Mouse (Mus musculus) lung, postnatal 0 days (tissue): Measurements from ENCODE around the gene Hhat.

ENCODE experiments used
- CTCF ChIP-seq: IDR thresholded peaks from 2 replicates; pipeline ENCODE4 v1.5.1; 2016; ENCODE audit warnings: antibody characterized with exemption, mild to moderate bottlenecking
- EP300 ChIP-seq: IDR thresholded peaks from 2 replicates; pipeline ENCODE4 v1.6.1; 2016; ENCODE audit warnings: antibody characterized with exemption, mild to moderate bottlenecking, control low read depth

DNA sequence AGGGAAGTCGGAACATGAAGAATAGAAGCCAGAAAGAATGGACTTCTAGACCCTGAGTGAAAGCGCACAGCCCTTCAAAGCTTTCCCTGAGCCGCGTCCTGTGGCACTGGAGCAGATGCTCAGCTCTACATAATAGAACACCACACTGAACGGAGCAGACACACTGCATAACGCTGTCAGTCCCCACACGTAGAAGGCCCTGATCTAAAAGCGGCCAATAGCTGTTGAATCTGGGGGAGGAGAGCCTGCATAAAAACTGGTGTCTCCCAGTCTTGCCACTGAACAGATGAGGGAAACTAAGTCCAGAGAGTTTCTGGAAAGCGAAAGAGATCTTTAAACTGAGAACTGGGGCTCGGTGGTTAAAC, 911 bp downstream of the Hhat start:
- TF ChIP-seq EP300: no peak
- TF ChIP-seq CTCF: no peak
